Mouse (Mus musculus) heart, adult 2 months (tissue): ENCODE data around the gene Fam83d. TPM values are rescaled to one million over a fixed set of nuclear protein-coding genes. Genes with fewer than 3 reads are reported as not detected.

Experiments used
- DNase-seq, 2 experiments: peaks; one replicate each; pipeline ENCODE4 v3.0.0; 2021
- H3K27ac ChIP-seq: fragments of 200-600 bp; 2 replicates; pipeline ENCODE4 v1.8.1; 2022
- H3K27me3 ChIP-seq: fragments of 200-500 bp; 2 replicates; pipeline ENCODE4 v1.6.1; 2012; ENCODE audit warnings: mild to moderate bottlenecking, low read length, inconsistent platforms, mixed read lengths; ENCODE audit not compliant: control insufficient read depth, insufficient read depth
- H3K36me3 ChIP-seq: fragments of 200-500 bp; 2 replicates; pipeline ENCODE4 v1.6.1; 2012; ENCODE audit warnings: low read length, inconsistent platforms; ENCODE audit not compliant: control insufficient read depth, insufficient read depth
- H3K4me1 ChIP-seq: fragments of 200-500 bp; 2 replicates; pipeline ENCODE4 v1.6.1; 2011; ENCODE audit warnings: low read length; ENCODE audit not compliant: control insufficient read depth, insufficient read depth
- H3K4me3 ChIP-seq: fragments of 200-600 bp; 2 replicates; pipeline ENCODE4 v1.8.1; 2022
- H3K79me2 ChIP-seq: fragments of 200-500 bp; replicated peaks from 2 replicates; pipeline ENCODE4 v1.6.1; 2012; ENCODE audit warnings: mild to moderate bottlenecking, inconsistent platforms, low read length, moderate library complexity, mixed read lengths; ENCODE audit not compliant: control insufficient read depth, insufficient read depth
- H3K9ac ChIP-seq: fragments of 200-500 bp; 2 replicates; pipeline ENCODE4 v1.6.1; 2012; ENCODE audit warnings: low read depth, mild to moderate bottlenecking, control low read depth, inconsistent platforms, low read length, mixed read lengths
- CTCF ChIP-seq: fragments of 200-600 bp; IDR thresholded peaks from 2 replicates; pipeline ENCODE4 v1.8.1; 2022; ENCODE audit warnings: antibody characterized with exemption, mild to moderate bottlenecking, moderate library complexity
- EP300 ChIP-seq: fragments of 200-500 bp; IDR thresholded peaks from 2 replicates; pipeline ENCODE4 v1.6.1; 2011; ENCODE audit warnings: low read depth, low read length, control low read depth; ENCODE audit not compliant: insufficient read depth
- POLR2A ChIP-seq: fragments of 200-500 bp; IDR thresholded peaks from 2 replicates; pipeline ENCODE4 v1.6.1; 2011; ENCODE audit warnings: mild to moderate bottlenecking, low read depth, low read length, control low read depth; ENCODE audit not compliant: insufficient read depth
- WGBS: fragments of 180-500 bp; shearing (Covaris S2); methylation state at CpG from one replicate; pipeline ENCODE4 v1.1.7; 2018; 5-methylcytosine and 5-hydroxymethylcytosine counted together
- intact Hi-C: fragments of 180-260 bp; cut with DNase I; formaldehyde crosslinking; loops from one replicate; pipeline ENCODE4 v1.15.1; 2025
- polyA plus RNA-seq: library from polyadenylated mRNA; depleted of rRNA; stranded (reverse); fragments of >200 nt; gene quantifications from 2 replicates; pipeline ENCODE4 v1.2.3, GENCODE M21; 2012
- total RNA-seq, 2 experiments: library from RNA; stranded (reverse); gene quantifications; 2 replicates each; pipeline ENCODE4 v1.2.3; 2021

Gene Fam83d
- total and polyA plus RNA-seq, 3 experiments, result 0.27 to 0.78 (median 0.59) TPM

GRCm38 (mm10) chr2:158781126-158781525, 13.2 kb downstream of the Fam83d start:
- peaks cover 5% of the 10 kb centered on the region for H3K4me1 ChIP-seq
- no peak for TF ChIP-seq EP300
- no peak for TF ChIP-seq CTCF
- TF ChIP-seq POLR2A, result no peak
- DNase-seq, result no peak
- intact Hi-C loops, result no loop called here
- H3K79me2 ChIP-seq, result no peaks in the 10 kb centered on the region
- no peaks in the 10 kb centered on the region for H3K27me3 ChIP-seq
- no peak overlapping the region for H3K27ac ChIP-seq
- WGBS, result 94% methylated on average over 7 of the region's 7 CpGs
- H3K4me3 ChIP-seq, result no peak overlapping the region
- H3K9ac ChIP-seq, result no peak overlapping the region
- no peaks in the 10 kb centered on the region for H3K36me3 ChIP-seq

- no peaks in the 10 kb centered on the region for H3K36me3 ChIP-seq
- H3K79me2 ChIP-seq, result no peaks in the 10 kb centered on the region
- TF ChIP-seq EP300 (no peak), POLR2A (no peak), CTCF (no peak)
- no peak for DNase-seq
- 72% methylated on average over 14 of the region's 14 CpGs for WGBS
- H3K27ac ChIP-seq, result no peak overlapping the region
- H3K4me1 ChIP-seq, result no peaks in the 10 kb centered on the region
- H3K4me3 ChIP-seq, result no peak overlapping the region
- intact Hi-C loops, result no loop called here
- H3K27me3 ChIP-seq, result no peaks in the 10 kb centered on the region
- no peak overlapping the region for H3K9ac ChIP-seq
These were observed 19.3 kb downstream of the Fam83d start for GRCm38 (mm10) chr2:158786927-158787795.

- Histone ChIP-seq H3K36me3 (no peaks in the 10 kb centered on the region), H3K27me3 (no peaks in the 10 kb centered on the region), H3K4me3 (peak within 1 kb of the TSS; percentile 99), H3K79me2 (no peaks in the 10 kb centered on the region; the same call in 1 of the 2 replicates), H3K9ac (peak within 1 kb of the TSS; percentile 69), H3K4me1 (0 out of 2 replicates have a peak, but pooled peaks cover 2% of the 10 kb centered on the region), H3K27ac (peak within 1 kb of the TSS; percentile 84)
- TF ChIP-seq POLR2A (peak; percentile 86), EP300 (peak; percentile 70; the same call in 1 of the 2 replicates), CTCF (no peak)
- peak; percentile 92 to 95 for DNase-seq
- intact Hi-C loops, result loop anchor here (1.0 to 5.0 kb wide), 2 partner anchors 27 to 1658 kb away; no protein-coding TSS in a partner anchor
- under 1% methylated on average over 33 of the region's 33 CpGs for WGBS
These were observed 26.7 kb downstream of the Fam83d start, which contains the start of gene Dhx35 for GRCm38 (mm10) chr2:158794494-158795004. Gene Dhx35, plus strand, starts transcription at chr2:158794807.

- H3K27me3 ChIP-seq, result no peaks in the 10 kb centered on the region
- no peaks in the 10 kb centered on the region; the same call in 1 of the 2 replicates for H3K79me2 ChIP-seq
- TF ChIP-seq POLR2A (no peak), CTCF (no peak), EP300 (no peak)
- H3K9ac ChIP-seq, result peak overlapping the region; percentile 69
- DNase-seq, result no peak
- peak overlapping the region; percentile 84 for H3K27ac ChIP-seq
- H3K36me3 ChIP-seq, result no peaks in the 10 kb centered on the region
- H3K4me3 ChIP-seq, result peak overlapping the region; percentile 99
- intact Hi-C loops, result no loop called here
- WGBS, result 15% methylated on average over 15 of the region's 15 CpGs
- 0 out of 2 replicates have a peak, but pooled peaks cover 2% of the 10 kb centered on the region for H3K4me1 ChIP-seq
These were observed 27.1 kb downstream of the Fam83d start for GRCm38 (mm10) chr2:158795043-158795442.

- WGBS, result 74% methylated on average over 2 of the region's 2 CpGs
- 0 out of 2 replicates have a peak, but pooled peaks cover 2% of the 10 kb centered on the region for H3K4me1 ChIP-seq
- H3K4me3 ChIP-seq, result no peak overlapping the region
- H3K27me3 ChIP-seq, result no peaks in the 10 kb centered on the region
- no peak overlapping the region for H3K27ac ChIP-seq
- TF ChIP-seq CTCF (no peak), EP300 (no peak), POLR2A (no peak)
- H3K79me2 ChIP-seq, result no peaks in the 10 kb centered on the region; the same call in 1 of the 2 replicates
- no peaks in the 10 kb centered on the region for H3K36me3 ChIP-seq
- intact Hi-C loops, result no loop called here
- no peak overlapping the region for H3K9ac ChIP-seq
- no peak for DNase-seq
These were observed 28.0 kb downstream of the Fam83d start for GRCm38 (mm10) chr2:158795875-158796274.
